Mouse (Mus musculus): ENCODE measurements around the gene Vmn2r16. TPM values are rescaled to one million over a fixed set of nuclear protein-coding genes. Genes with fewer than 3 reads are reported as not detected.

The Vmn2r16 gene
- not detected in 2 replicates for polyA plus RNA-seq (2015; fragmentation: Nextera tagmentation; extraction: Ambion mirVana)

GRCm38 (mm10) chr5:109329862-109330261 lies at the start of gene Vmn2r16:
TSS of gene Vmn2r16 (plus strand) at chr5:109330162.
- Histone ChIP-seq H3K4me1 (no peaks in the 10 kb centered on the region), H3K9ac (no peak within 1 kb of the TSS), H3K36me3 (no peaks in the 10 kb centered on the region), H3K27ac (no peak within 1 kb of the TSS), H3K27me3 (replicated peaks) (no peaks in the 10 kb centered on the region), H3K4me2 (no peak within 1 kb of the TSS), H3K4me3 (replicated peaks) (no peak within 1 kb of the TSS), H3K9me3 (no peaks in the 10 kb centered on the region)
- WGBS: 62% methylated on average over 2 of the region's 2 CpGs
- no peak for ATAC-seq (ENCODE audit: insufficient read depth, low FRiP score, low read depth)

DNA sequence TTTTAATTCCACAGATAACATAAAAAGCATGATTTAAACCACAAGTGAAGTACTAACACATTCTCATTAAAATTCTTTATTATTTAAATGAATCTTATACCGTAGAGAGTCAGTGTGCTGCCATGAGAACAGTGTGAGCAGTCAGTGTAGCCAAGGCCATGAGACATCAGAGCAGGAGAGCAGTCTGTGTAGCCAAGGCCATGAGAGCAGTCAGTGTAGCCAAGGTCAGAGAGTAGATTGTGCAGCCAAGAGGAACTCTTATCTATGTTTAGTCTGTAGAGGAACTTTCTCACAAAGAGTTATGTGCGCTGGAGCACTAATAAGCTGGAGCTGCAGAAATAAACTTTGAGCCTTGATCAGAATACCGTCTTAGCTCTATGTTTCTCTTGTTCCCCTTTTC lies 35.3 kb upstream of the Vmn2r16 start:
- H3K27me3 ChIP-seq (replicated peaks): no peaks in the 10 kb centered on the region
- H3K36me3 ChIP-seq: no peaks in the 10 kb centered on the region
- no peak overlapping the region for H3K4me2 ChIP-seq
- no peak; the same call in 1 of the 2 replicates for ATAC-seq (ENCODE audit: insufficient read depth, low FRiP score, low read depth)
- H3K27ac ChIP-seq: no peak overlapping the region
- H3K4me1 ChIP-seq: no peaks in the 10 kb centered on the region
- H3K9me3 ChIP-seq: no peaks in the 10 kb centered on the region
- WGBS: 78% methylated on average over 3 of the region's 3 CpGs
- H3K4me3 ChIP-seq (replicated peaks): no peak overlapping the region
- no peak overlapping the region for H3K9ac ChIP-seq

- no peak within 1 kb of the TSS for H3K4me3 ChIP-seq (replicated peaks)
- no peaks in the 10 kb centered on the region for H3K4me1 ChIP-seq
- no peak for ATAC-seq (ENCODE audit: insufficient read depth, low FRiP score, low read depth)
- H3K4me2 ChIP-seq: no peak within 1 kb of the TSS
- H3K9ac ChIP-seq: no peak within 1 kb of the TSS
- no peaks in the 10 kb centered on the region for H3K27me3 ChIP-seq (replicated peaks)
- no peaks in the 10 kb centered on the region for H3K36me3 ChIP-seq
- no peak within 1 kb of the TSS for H3K27ac ChIP-seq
- H3K9me3 ChIP-seq: no peaks in the 10 kb centered on the region
- 53% methylated on average over 3 of the region's 3 CpGs for WGBS
These were observed 32.4 kb upstream of the Vmn2r16 start, which contains the start of gene Vmn2r15 for GRCm38 (mm10) chr5:109297544-109297943. TSS of gene Vmn2r15 (minus strand) at chr5:109297644.

- H3K27me3 ChIP-seq (replicated peaks): no peaks in the 10 kb centered on the region
- H3K27ac ChIP-seq: no peak within 1 kb of the TSS
- H3K9me3 ChIP-seq: no peaks in the 10 kb centered on the region
- no peak within 1 kb of the TSS for H3K4me2 ChIP-seq
- H3K4me1 ChIP-seq: no peaks in the 10 kb centered on the region
- H3K4me3 ChIP-seq (replicated peaks): no peak within 1 kb of the TSS
- WGBS: 57% methylated on average over 2 of the region's 2 CpGs
- no peak for ATAC-seq (ENCODE audit: insufficient read depth, low FRiP score, low read depth)
- H3K9ac ChIP-seq: no peak within 1 kb of the TSS
- H3K36me3 ChIP-seq: no peaks in the 10 kb centered on the region
These were observed 89.4 kb downstream of the Vmn2r16 start, which contains the start of gene Vmn2r17 for GRCm38 (mm10) chr5:109419388-109419787. TSS of gene Vmn2r17 (plus strand) at chr5:109419688.

Other genes starting within 250 kb of the Vmn2r16 start
- not detected in 2 replicates for gene Vmn2r12, start 232.2 kb upstream of the Vmn2r16 start, polyA plus RNA-seq (2015; fragmentation: Nextera tagmentation; extraction: Ambion mirVana)
- not detected in 2 replicates for gene Vmn2r13, start 138.0 kb upstream of the Vmn2r16 start, polyA plus RNA-seq (2015; fragmentation: Nextera tagmentation; extraction: Ambion mirVana)
- gene Vmn2r14, start 105.5 kb upstream of the Vmn2r16 start, polyA plus RNA-seq (2015; fragmentation: Nextera tagmentation; extraction: Ambion mirVana): not detected in 2 replicates
- not detected in 2 replicates for gene Vmn2r15, start 32.5 kb upstream of the Vmn2r16 start, polyA plus RNA-seq (2015; fragmentation: Nextera tagmentation; extraction: Ambion mirVana)
- gene Vmn2r17, start 89.5 kb downstream of the Vmn2r16 start, polyA plus RNA-seq (2015; fragmentation: Nextera tagmentation; extraction: Ambion mirVana): not detected in 2 replicates
- 12.8 and 13.7 TPM in 2 replicates for gene Crlf2, start 228.8 kb downstream of the Vmn2r16 start, polyA plus RNA-seq (2015; fragmentation: Nextera tagmentation; extraction: Ambion mirVana)